Mouse (Mus musculus): ENCODE results near the gene Hdgf.

Hdgf gene

DNA sequence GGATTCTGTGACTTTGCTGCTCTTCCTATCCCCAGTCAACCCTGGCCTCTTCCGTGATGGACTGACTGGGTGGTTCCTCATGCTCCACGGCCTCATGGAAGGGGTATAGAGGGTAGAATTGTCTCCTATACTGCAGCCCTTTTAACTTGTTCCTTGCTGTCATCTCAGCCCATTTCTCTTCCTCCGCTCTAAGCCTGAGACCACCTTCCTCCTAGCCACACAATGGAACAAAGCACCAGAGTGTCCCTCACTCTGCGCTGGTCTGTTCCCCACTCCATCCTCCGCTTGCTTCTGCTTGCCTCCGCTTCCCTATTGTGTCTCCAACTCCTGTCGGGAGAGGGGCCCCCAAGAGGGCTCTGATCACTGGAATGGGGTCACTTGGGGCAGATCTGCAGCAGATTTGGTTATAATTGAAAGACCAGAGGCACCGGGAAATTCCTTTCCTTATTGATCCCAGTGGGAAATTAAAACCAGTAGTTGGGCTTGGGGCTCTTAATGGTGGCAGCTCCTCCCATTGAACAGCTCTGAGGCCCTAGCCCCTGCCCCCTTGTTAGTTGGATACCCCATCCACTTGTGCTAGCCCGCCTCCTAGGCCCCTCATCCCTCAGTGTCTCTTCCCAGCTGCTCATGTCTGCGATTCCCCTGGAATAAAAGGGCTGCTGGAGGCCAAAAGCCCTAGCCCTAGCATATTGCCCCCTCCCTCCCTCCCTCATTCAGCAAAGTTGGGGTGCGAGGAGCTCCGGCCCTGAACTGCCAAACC, 39.8 kb downstream of the Hdgf start:
- no peak for DNase-seq (ENCODE audit: low spot score)

DNA sequence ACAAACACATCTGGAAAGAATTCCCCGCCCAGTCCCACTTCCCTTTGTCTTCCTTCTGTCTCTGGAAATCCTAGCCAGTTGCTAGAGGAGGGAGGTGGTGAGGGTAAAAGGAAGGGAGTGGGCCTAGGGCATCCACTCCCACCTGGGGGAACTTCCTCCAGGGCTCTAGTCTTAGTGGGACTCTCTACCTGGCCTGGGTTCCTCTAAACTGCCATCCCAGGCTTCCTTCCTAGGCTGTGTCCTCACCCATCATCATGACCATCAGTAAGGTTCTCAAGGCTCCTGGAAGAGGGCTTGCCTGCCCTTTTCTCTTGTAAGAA, 40.4 kb downstream of the Hdgf start:
- no peak for DNase-seq (ENCODE audit: low spot score)

DNA sequence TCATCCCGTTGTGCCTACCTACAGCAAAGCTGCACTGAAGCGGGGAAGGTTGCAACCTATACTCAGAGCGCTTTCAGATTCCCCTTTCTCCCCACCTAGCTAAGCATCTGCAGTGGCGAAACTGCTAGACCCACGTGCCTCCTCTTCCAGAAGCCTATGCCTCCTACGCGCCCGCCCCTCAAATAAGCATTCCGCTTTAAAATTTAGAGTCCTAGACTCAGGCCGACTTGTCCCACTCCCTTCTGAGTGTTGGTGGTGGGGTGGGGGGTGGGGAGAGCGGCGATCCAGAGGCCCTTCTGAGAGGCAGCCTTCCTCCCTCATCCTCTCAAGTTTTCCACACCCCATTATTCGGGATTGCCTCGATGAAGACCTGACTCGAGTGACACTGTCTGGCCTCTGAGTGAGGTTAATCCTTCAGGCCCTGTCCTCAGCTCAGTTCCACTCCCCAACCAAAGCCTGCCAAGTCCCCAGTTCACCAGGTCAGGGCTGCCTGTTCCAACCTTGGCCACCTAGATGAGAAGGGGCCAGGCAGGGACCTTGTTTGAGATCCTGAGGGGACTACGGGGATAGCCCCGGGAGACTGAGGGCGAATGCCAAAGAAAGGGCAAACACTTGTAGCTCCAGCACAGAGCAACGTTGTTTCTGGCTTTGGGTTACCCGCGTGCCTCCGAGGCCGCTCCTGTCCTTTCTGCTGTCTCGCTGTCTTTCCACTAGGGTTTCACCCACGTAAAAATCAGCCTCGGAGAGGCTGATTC, 41.1 kb downstream of the Hdgf start:
- DNase-seq (ENCODE audit: low spot score), result no peak

DNA sequence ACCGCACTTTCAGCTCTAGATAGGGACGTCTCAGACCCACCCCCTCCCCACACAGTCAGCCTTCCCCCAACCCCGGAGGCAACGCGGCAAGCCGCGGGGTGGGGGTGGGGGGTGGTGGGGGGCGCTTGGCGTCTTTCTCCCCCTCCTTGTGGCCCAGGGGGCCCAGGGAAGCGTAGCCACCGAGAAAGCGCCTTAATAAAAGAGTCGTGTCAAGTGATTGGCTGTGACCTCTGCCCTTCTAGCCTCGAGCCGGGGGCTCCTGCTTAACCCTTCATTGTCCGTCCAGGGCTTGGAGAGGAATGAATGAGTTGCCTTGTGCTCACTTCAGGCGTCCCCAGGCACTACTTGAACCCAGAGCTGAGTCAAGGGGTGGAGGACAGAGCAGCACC, 41.7 kb downstream of the Hdgf start:
- DNase-seq (ENCODE audit: low spot score), result no peak

DNA sequence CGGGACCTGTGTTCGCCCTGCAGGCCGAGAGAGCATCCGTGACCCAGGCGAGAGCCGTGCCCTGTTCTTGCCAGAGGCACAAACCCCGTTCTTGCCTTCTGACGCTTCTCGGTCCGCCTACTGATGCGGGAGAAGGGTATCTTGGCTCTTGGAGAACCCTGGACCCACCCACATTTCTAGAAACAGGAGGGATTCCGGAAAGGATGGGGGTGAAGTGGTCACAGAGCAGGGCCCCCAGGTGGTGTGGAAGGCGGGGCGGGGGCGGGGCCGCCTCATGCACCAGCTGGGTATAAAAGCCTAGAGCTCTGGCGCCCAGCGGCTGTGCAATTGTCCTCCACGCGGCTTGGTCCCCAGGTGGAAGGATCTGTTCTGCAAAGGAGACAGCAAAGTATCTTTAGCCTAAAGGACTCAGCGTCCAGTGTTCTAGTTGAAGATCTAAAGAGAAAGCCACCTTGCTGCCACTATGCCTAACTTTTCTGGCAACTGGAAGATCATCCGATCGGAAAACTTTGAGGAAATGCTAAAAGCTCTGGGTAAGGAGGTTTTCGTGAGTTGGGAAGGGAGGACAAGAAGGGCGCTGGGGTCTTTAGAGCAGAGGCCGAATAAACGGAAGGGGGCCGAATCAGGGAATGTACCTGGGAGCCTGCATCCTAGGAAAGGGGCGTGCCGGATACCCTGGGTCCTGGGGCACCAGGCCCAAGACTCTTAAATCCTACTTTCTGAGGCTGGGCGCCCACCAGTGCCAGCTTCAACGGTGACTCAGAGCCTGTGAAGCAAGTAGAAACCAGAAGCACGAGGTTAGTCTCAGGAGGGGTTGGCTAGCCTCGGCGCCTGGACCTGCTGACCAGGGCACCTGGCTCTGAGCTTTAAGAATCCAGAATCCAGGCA, 42.5 kb downstream of the Hdgf start, which contains the start of gene Crabp2:
TSS of gene Crabp2 (plus strand) at position 289 of the 888 bp plus-strand sequence.
- DNase-seq (ENCODE audit: low spot score), result no peak

DNA sequence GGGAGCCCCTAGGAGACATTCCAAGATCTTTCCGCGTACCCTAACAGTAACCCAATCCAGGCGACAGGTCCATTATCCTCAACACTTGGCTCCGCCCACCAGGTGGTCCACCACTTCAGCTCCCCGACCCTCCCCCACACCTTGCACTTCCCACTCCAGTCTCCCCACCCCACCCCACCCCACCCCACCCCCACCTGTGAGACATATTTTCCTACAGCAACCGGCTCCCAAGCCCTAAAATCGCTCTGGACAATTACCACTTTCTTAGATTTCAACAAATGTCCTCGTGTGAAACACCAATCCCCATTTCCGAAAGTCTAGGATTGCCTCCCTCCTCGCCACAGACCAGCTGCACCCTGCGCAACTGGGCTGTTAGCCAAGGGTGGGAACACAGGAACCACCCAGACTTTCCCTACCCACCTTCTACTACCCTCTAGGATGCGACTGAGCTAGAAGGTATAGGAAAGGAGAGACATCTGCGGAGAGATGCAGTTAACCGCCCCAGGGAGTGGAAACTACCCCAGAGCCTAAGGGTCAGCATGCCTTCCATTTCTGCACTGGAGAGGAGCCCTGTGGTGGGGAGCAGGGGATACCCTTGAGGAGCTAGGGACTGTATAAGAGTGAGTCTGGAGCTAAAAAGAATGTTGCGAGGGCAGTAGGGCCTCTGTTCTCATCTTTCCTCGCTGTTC, 43.3 kb downstream of the Hdgf start:
- no peak for DNase-seq (ENCODE audit: low spot score)

DNA sequence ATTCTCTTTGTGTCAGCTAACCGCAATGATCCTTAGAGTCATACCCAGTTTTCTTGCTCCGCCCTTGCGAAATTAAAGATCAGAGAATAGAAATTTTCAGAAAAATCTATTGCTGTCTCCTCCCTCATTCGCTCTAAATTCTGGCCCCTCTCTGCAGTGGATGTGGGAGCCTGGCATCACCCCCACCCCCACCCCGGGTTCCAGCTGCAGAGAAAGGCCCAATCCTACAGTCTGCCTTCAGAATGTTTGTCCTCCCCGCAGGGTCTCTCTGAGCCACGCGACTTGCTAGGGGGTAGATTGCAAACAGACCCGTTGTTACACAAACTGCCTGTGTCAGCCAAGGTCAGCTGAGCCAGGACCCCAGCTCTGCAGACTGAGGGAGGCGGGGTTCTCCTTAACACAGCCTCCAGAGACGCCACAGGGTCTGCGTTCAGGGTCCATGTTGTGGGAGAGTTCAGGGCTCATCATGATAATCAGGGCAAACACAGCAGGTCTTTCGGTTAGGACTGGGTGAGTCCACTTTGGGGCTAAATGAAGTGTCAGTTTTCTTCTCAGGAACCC, 43.9 kb downstream of the Hdgf start:
- no peak for DNase-seq (ENCODE audit: low spot score)

DNA sequence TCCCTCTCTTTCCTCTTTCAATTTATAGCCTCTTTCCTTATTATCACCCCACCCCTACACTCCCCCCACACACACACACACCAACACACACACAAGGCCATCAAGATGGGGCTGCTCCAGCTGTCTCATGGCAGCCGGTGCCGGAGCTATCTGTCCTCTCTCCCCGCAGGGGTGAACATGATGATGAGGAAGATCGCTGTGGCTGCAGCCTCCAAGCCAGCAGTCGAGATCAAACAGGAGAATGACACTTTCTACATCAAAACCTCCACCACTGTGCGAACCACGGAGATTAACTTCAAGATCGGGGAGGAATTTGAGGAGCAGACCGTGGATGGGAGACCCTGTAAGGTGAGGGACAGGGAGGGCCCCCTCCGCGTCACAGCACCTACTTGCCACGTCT, 45.8 kb downstream of the Hdgf start:
- no peak for DNase-seq (ENCODE audit: low spot score)

DNA sequence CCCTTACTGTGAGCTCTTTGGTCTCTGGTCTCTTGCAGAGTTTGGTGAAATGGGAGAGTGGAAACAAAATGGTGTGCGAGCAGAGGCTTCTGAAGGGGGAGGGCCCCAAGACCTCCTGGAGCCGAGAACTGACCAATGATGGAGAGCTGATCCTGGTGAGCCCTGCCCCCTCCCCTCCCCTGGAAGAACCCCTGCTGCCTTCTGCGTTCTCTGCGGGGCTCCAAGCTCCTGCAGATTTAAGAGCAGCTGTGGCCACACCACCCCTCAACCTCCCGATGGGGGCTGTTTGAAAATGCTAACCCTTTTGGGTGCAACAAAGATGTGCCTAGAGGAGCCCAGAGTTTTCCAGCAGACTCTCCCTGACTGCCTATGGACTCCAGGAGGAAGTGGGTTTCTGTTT, 46.3 kb downstream of the Hdgf start:
- DNase-seq (ENCODE audit: low spot score), result no peak

DNA sequence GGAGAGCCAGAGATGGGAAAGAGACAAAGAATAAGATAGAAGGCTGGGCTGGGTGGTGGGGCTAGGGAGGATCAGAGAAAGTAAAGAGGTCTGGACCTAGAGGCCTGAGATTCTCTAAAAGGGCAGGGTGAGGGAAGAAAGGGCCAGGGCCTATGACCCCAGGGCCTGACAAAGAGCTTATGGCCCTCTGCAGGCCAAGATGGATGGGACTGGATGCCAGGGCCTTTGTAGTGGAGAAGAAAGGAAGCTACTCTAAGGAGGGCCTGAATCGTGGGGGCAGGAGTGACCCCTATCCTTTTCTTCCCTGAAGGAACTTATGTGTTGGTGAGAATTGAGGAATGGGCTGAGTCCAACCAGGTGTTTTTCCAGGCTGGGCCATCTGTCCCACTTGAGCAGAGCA, 51.9 kb downstream of the Hdgf start:
- no peak for DNase-seq (ENCODE audit: low spot score)

DNA sequence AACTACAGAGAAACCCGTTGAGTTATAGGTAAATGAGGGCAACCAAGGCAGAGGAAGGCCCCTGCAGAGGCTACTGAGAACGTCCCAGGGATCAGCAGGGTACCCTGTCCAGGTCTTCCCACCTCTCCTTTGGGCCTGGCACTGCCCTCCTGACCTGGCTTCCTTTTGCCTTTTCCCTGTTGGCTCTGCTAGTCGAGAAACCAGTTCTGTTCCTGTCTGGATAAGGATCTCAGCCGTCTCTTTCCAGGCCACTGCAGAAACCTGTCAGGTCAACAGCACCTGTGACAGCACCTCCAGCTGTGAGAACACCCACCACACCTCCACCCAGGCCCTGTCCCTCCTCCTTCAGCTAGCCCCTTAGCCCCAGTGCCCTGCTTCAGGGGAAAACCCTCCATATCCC, 52.4 kb downstream of the Hdgf start:
- DNase-seq (ENCODE audit: low spot score), result no peak

DNA sequence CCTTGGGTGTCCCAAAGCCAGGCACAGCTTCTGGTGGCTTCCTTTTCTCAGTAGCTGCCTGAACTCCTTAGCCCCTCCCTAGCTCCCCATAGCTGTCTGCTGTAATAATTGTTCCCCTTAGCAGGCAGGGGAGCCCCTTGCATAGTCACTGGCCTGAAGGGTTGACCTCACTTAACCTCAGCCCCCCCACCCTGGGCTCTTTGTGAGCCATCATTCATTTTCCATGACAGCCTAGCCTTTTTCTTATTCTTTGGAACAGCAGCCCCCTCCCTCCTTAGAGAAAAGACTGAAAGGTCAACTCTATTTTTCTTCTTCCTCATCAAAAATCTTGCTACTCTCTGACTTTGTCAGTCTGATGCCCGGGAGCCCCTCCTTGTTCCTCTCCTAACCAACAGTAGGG, 52.8 kb downstream of the Hdgf start:
- DNase-seq (ENCODE audit: low spot score), result no peak

DNA sequence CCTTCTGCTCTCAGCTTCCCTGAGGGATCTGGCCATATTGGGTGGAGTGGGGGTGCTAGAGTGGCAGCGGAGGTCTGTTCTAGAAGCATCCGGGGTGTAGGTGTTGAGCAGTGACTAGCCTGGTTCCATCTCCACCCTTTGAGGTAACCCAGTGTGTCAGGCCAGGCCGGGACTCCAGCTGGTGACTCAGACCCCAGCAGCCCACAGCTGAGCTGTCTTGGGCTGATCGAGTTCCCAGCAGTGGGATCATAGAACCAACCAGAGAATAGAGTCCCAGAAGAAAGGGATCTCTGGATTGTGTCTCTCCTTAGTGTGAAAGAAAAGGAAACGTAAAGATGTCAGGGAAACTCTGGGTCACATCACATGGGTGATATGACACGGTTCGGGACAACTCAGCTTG, 53.2 kb downstream of the Hdgf start:
- DNase-seq (ENCODE audit: low spot score), result no peak

DNA sequence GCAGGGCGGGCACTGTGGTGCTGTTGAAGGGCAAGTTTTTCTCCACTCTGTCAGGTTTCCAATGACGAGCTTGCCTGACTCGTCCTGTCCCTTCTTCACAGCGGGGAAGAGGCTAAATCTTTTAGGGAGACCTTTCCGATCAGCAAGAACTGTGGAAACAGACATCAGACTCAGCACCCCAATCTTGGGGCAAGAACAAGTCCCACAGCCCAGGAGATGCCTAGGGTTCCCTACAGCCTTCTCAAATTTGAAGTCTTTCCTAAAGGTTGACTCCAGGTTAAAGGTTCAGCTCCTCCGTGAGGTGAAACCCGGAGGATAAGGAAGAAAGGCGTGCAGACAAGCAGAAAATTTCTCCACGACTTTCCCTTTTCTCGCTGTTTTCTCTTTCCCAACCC, 54.1 kb downstream of the Hdgf start:
- DNase-seq (ENCODE audit: low spot score), result no peak

DNA sequence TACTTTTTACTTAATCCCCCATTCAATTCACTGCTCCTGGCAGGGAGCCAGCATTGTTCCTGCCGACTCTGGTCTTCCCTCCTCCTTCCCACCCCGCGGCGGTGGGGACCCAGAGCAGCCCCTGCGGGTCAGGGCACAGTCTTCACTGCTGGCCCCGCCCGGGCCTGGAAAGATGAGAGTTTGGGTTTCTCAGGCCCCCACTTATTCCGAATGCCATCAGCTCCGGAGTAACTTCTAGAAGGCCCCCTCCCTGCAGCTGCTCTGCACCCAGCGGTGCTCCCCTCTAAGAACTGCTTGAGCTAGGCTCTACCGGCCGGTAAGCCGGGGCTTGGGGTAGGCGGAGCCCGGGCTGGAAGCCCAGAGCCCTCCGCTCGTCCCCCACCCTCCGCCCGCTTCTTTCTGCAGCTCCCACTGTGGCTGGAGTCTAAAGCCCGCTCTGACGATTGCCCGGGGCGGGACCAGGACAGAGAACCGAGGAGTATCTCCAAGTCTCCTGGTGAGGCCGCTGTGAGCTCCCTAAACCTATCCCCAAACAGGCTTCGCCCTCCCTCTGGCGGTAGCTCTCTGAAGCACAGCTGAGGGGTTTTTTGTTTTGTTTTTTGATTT, 54.6 kb downstream of the Hdgf start:
- DNase-seq (ENCODE audit: low spot score), result peak; percentile 85
